Mouse (Mus musculus): Measurements from ENCODE around the gene Adarb2. TPM values are rescaled to one million over a fixed set of nuclear protein-coding genes. Genes with fewer than 3 reads are reported as not detected.

The Adarb2 gene
- total and polyA plus RNA-seq, 2 experiments = 0.09 TPM; not detected in 1

DNA sequence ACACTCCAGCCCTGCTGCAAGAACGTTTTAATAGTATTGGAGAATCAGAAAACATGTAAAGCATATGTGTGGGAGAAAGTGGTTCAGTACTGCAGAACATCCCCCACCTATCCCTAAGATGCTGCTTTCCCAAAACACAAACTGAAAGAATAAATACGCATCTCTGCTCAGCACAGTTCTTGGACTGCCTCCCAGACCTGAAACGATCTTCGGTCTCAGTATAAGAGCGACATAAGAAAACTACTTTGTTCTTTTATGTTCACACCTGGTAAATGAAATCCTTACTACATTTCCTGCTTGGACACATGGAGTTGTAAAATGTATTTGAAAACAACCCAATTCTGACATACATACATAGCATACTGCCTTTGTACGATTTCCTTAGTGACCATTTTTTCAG is 597.9 kb downstream of the Adarb2 start:
- Histone ChIP-seq H3K79me2 (ENCODE audit: control insufficient read depth, insufficient read depth, low read length) (no peaks in the 10 kb centered on the region), H3K27me3 (ENCODE audit: control insufficient read depth, insufficient read depth, low read length) (no peaks in the 10 kb centered on the region), H3K4me3 (ENCODE audit: insufficient read depth, low read depth, low read length) (no peak overlapping the region), H3K4me1 (ENCODE audit: control insufficient read depth, insufficient read depth, low read length) (no peaks in the 10 kb centered on the region), H3K27ac (replicated peaks; ENCODE audit: insufficient read depth, low read depth, low read length) (no peak overlapping the region), H3K36me3 (ENCODE audit: control insufficient read depth, insufficient read depth, low read length) (peaks cover 16% of the 10 kb centered on the region), H3K9ac (ENCODE audit: low read depth, low read length) (no peak overlapping the region)
- DNase-seq (ENCODE audit: extremely low read depth, low read depth, low spot score) = no peak
- TF ChIP-seq CTCF (IDR thresholded peaks at IDR 0.05; ENCODE audit: low read depth, low read length) (no peak), POLR2A (IDR thresholded peaks at IDR 0.05; ENCODE audit: extremely low read depth, insufficient read depth, low read length) (no peak)
- 80% methylated on average over 6 of the region's 6 CpGs for WGBS

DNA sequence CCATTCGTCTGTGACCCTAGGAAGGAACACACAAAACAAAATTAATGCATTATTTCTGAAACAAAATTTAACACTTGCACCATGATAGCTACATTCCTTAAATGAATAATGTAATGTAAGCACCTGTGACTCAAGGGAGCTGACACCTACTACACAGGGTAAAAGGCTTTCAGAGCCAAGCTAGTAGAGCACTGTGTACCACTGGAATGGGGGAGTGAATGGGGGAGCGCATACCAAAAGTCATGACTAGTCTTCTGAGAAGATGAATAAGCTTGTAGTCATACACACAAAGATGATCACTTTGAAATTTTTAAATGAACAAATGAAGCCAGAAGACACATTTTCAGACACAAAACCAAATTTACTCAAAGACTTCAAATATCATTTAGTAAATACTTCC is 603.3 kb downstream of the Adarb2 start:
- H3K27me3 ChIP-seq (ENCODE audit: control insufficient read depth, insufficient read depth, low read length) = no peaks in the 10 kb centered on the region
- 98% methylated on average over 2 of the region's 2 CpGs for WGBS
- no peaks in the 10 kb centered on the region for H3K79me2 ChIP-seq (ENCODE audit: control insufficient read depth, insufficient read depth, low read length)
- H3K9ac ChIP-seq (ENCODE audit: low read depth, low read length) = no peak overlapping the region
- no peak overlapping the region for H3K27ac ChIP-seq (replicated peaks; ENCODE audit: insufficient read depth, low read depth, low read length)
- peaks cover 22% of the 10 kb centered on the region for H3K36me3 ChIP-seq (ENCODE audit: control insufficient read depth, insufficient read depth, low read length)
- no peak overlapping the region for H3K4me3 ChIP-seq (ENCODE audit: insufficient read depth, low read depth, low read length)
- no peak for TF ChIP-seq POLR2A (IDR thresholded peaks at IDR 0.05; ENCODE audit: extremely low read depth, insufficient read depth, low read length)
- TF ChIP-seq CTCF (IDR thresholded peaks at IDR 0.05; ENCODE audit: low read depth, low read length) = no peak
- DNase-seq (ENCODE audit: extremely low read depth, low read depth, low spot score) = no peak
- H3K4me1 ChIP-seq (ENCODE audit: control insufficient read depth, insufficient read depth, low read length) = no peaks in the 10 kb centered on the region
